Mouse (Mus musculus): ENCODE results near the gene Tnik. TPM values are rescaled to one million over a fixed set of nuclear protein-coding genes. Genes with fewer than 3 reads are reported as not detected.

The Tnik gene
- polyA plus RNA-seq, 1 experiment = 0.83 TPM

- TF ChIP-seq POLR2A (IDR thresholded peaks at IDR 0.05; ENCODE audit: low read depth, low read length) = no peak
- no peak for TF ChIP-seq CTCF (conservative IDR thresholded peaks at IDR 0.05; ENCODE audit: insufficient read depth, insufficient read length, low read depth, low read length)
- Histone ChIP-seq H3K4me1 (ENCODE audit: control insufficient read depth, insufficient read depth, low read length) (peaks cover 5% of the 10 kb centered on the region; the same call in 1 of the 2 replicates), H3K36me3 (ENCODE audit: control insufficient read depth, insufficient read depth, low read length) (no peaks in the 10 kb centered on the region), H3K27me3 (replicated peaks; ENCODE audit: control insufficient read depth, insufficient read depth, low read length) (no peaks in the 10 kb centered on the region), H3K27ac (ENCODE audit: insufficient read depth, low read depth, low read length) (peak overlapping the region; percentile 92), H3K4me3 (ENCODE audit: insufficient read depth, low read depth, low read length) (peak overlapping the region; percentile 50)
- peak; percentile 58 for DNase-seq
- WGBS = 39% methylated on average over 10 of the region's 10 CpGs
Observed at GRCm38 (mm10) chr3:28696162-28696561, 433.1 kb downstream of the Tnik start.

- no peak for TF ChIP-seq POLR2A (IDR thresholded peaks at IDR 0.05; ENCODE audit: low read depth, low read length)
- no peak for TF ChIP-seq CTCF (conservative IDR thresholded peaks at IDR 0.05; ENCODE audit: insufficient read depth, insufficient read length, low read depth, low read length)
- 47% methylated on average over 2 of the region's 2 CpGs for WGBS
- peak within 1 kb of the TSS; percentile 72 for H3K4me3 ChIP-seq (ENCODE audit: insufficient read depth, low read depth, low read length)
- H3K27ac ChIP-seq (ENCODE audit: insufficient read depth, low read depth, low read length) = peak within 1 kb of the TSS; percentile 98
- peak; percentile 73 for DNase-seq
- no peaks in the 10 kb centered on the region for H3K27me3 ChIP-seq (replicated peaks; ENCODE audit: control insufficient read depth, insufficient read depth, low read length)
- peaks cover 5% of the 10 kb centered on the region; the same call in 1 of the 2 replicates for H3K4me1 ChIP-seq (ENCODE audit: control insufficient read depth, insufficient read depth, low read length)
- H3K36me3 ChIP-seq (ENCODE audit: control insufficient read depth, insufficient read depth, low read length) = no peaks in the 10 kb centered on the region
Observed at GRCm38 (mm10) chr3:28697797-28698196, 434.8 kb downstream of the Tnik start, which contains the start of gene Slc2a2. Slc2a2 (plus strand) TSS chr3:28697903.

- Histone ChIP-seq H3K4me3 (ENCODE audit: insufficient read depth, low read depth, low read length) (peak overlapping the region; percentile 43), H3K27ac (ENCODE audit: insufficient read depth, low read depth, low read length) (peak overlapping the region; percentile 98), H3K36me3 (ENCODE audit: control insufficient read depth, insufficient read depth, low read length) (no peaks in the 10 kb centered on the region), H3K4me1 (ENCODE audit: control insufficient read depth, insufficient read depth, low read length) (peaks cover 5% of the 10 kb centered on the region; the same call in 1 of the 2 replicates), H3K27me3 (replicated peaks; ENCODE audit: control insufficient read depth, insufficient read depth, low read length) (no peaks in the 10 kb centered on the region)
- TF ChIP-seq CTCF (conservative IDR thresholded peaks at IDR 0.05; ENCODE audit: insufficient read depth, insufficient read length, low read depth, low read length) = no peak
- no peak for TF ChIP-seq POLR2A (IDR thresholded peaks at IDR 0.05; ENCODE audit: low read depth, low read length)
- peak; percentile 61 for DNase-seq
- WGBS = 52% methylated on average over 4 of the region's 4 CpGs
Observed at GRCm38 (mm10) chr3:28699601-28700000, 436.6 kb downstream of the Tnik start.

GRCm38 (mm10) chr3:28705522-28706137 is 442.6 kb downstream of the Tnik start:
- 23% methylated on average over 10 of the region's 10 CpGs for WGBS
- Histone ChIP-seq H3K4me1 (ENCODE audit: control insufficient read depth, insufficient read depth, low read length) (peaks cover 14% of the 10 kb centered on the region), H3K36me3 (ENCODE audit: control insufficient read depth, insufficient read depth, low read length) (no peaks in the 10 kb centered on the region; the same call in 1 of the 2 replicates), H3K4me3 (ENCODE audit: insufficient read depth, low read depth, low read length) (peak overlapping the region; percentile 20), H3K27me3 (replicated peaks; ENCODE audit: control insufficient read depth, insufficient read depth, low read length) (no peaks in the 10 kb centered on the region), H3K27ac (ENCODE audit: insufficient read depth, low read depth, low read length) (peak overlapping the region; percentile 75; the same call in 1 of the 2 replicates)
- peak; percentile 81 for DNase-seq
- TF ChIP-seq CTCF (conservative IDR thresholded peaks at IDR 0.05; ENCODE audit: insufficient read depth, insufficient read length, low read depth, low read length) (no peak), POLR2A (IDR thresholded peaks at IDR 0.05; ENCODE audit: low read depth, low read length) (no peak)

GRCm38 (mm10) chr3:28706736-28707135 is 443.7 kb downstream of the Tnik start:
- TF ChIP-seq POLR2A (IDR thresholded peaks at IDR 0.05; ENCODE audit: low read depth, low read length) (no peak), CTCF (conservative IDR thresholded peaks at IDR 0.05; ENCODE audit: insufficient read depth, insufficient read length, low read depth, low read length) (no peak)
- peak overlapping the region; percentile 56 for H3K27ac ChIP-seq (ENCODE audit: insufficient read depth, low read depth, low read length)
- DNase-seq = no peak

GRCm38 (mm10) chr3:28709740-28710139 is 446.7 kb downstream of the Tnik start:
- Histone ChIP-seq H3K36me3 (ENCODE audit: control insufficient read depth, insufficient read depth, low read length) (peaks cover 1% of the 10 kb centered on the region; the same call in 1 of the 2 replicates), H3K27ac (ENCODE audit: insufficient read depth, low read depth, low read length) (no peak overlapping the region), H3K4me3 (ENCODE audit: insufficient read depth, low read depth, low read length) (no peak overlapping the region), H3K4me1 (ENCODE audit: control insufficient read depth, insufficient read depth, low read length) (peaks cover 20% of the 10 kb centered on the region), H3K27me3 (replicated peaks; ENCODE audit: control insufficient read depth, insufficient read depth, low read length) (no peaks in the 10 kb centered on the region)
- TF ChIP-seq POLR2A (IDR thresholded peaks at IDR 0.05; ENCODE audit: low read depth, low read length) (no peak), CTCF (conservative IDR thresholded peaks at IDR 0.05; ENCODE audit: insufficient read depth, insufficient read length, low read depth, low read length) (peak; percentile 42; the same call in 1 of the 2 replicates)
- DNase-seq = peak; percentile 55
- 67% methylated on average over 1 of the region's 1 CpGs for WGBS

More at GRCm38 (mm10) chr3:28706736-28707135, 443.7 kb downstream of the Tnik start:
- WGBS = 54% methylated on average over 4 of the region's 4 CpGs
- Histone ChIP-seq H3K36me3 (ENCODE audit: control insufficient read depth, insufficient read depth, low read length) (no peaks in the 10 kb centered on the region; the same call in 1 of the 2 replicates), H3K27me3 (replicated peaks; ENCODE audit: control insufficient read depth, insufficient read depth, low read length) (no peaks in the 10 kb centered on the region), H3K4me1 (ENCODE audit: control insufficient read depth, insufficient read depth, low read length) (peaks cover 14% of the 10 kb centered on the region), H3K4me3 (ENCODE audit: insufficient read depth, low read depth, low read length) (no peak overlapping the region)

Data from kidney, adult 2 months (tissue).